In the genomic region with DNA sequence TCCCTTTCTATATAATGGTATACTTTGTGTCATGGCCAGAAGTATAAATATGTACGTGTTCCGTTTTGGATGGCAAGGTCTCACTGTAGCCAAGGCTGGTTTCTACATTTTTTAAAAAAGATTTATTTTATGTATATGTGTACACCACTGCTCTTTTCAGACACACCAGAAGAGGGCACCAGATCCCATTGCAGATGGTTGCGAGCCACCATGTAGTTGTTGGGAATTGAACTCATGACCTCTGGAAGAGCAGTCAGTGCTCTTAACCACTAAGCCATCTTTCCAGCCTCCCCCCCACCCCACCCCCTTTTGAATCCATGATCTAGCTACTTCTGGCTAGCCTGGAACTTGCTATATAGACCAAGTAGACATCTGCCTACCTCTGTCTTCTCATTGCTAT, we compare ENCODE assay signal across 14 mouse cellular contexts. TPM values are rescaled to one million over a fixed set of nuclear protein-coding genes. Genes with fewer than 3 reads are reported as not detected.
DNase-seq lines count a peak whose midpoint lies in the region; ATAC-seq and TF ChIP-seq lines count a peak whose summit lies in the region.
"Had no signal": no experiment of that assay in that cellular context is flagged by ENCODE, and none has a peak within 500 bp of the region (broad histone marks: within the 10 kb centered on the region; RNA-seq: fewer than 3 reads in every experiment).

No protein-coding gene starts in this region.

- no peak overlapping the region for H3K4me2 ChIP-seq in hindbrain, postnatal 0 days (ENCODE audit: low read depth, low read length)
- H3K4me2 ChIP-seq in hindbrain, embryonic 16.5 days (ENCODE audit: low read length): no peak overlapping the region
- H3K4me2 ChIP-seq in lung, embryonic 14.5 days: no peak overlapping the region

- H3K9ac ChIP-seq in hindbrain, postnatal 0 days (replicated peaks; ENCODE audit: low read length): no peak overlapping the region
- H3K9ac ChIP-seq in hindbrain, embryonic 16.5 days (ENCODE audit: low read depth, low read length): no peak overlapping the region
- no peak overlapping the region for H3K9ac ChIP-seq in lung, embryonic 14.5 days
- H3K9ac ChIP-seq: hindbrain, embryonic 13.5 days had no signal

- DNase-seq in hindbrain, postnatal 0 days (ENCODE audit: low spot score): no peak
- DNase-seq in lung, embryonic 14.5 days: peak; percentile 13
- DNase-seq in lung, postnatal 4 days: no peak
- peak; percentile 24 to 27 for DNase-seq in B cell, adult 2 months
- DNase-seq in right cerebral cortex, postnatal 14 days: no peak
- DNase-seq: cerebellum, adult 18-20 months; gastrocnemius, postnatal 36 days; kidney, adult 9 months; thymus, postnatal 4 days had no signal

- H3K4me1 ChIP-seq in hindbrain, postnatal 0 days (ENCODE audit: insufficient read depth, low read length): no peaks in the 10 kb centered on the region
- H3K4me1 ChIP-seq in hindbrain, embryonic 16.5 days (ENCODE audit: control insufficient read depth, insufficient read depth, low read depth, low read length): peaks cover 18% of the 10 kb centered on the region
- peaks cover 4% of the 10 kb centered on the region; the same call in 1 of the 2 replicates for H3K4me1 ChIP-seq in lung, embryonic 14.5 days (ENCODE audit: insufficient read depth)
- no peaks in the 10 kb centered on the region; the same call in 1 of the 2 replicates for H3K4me1 ChIP-seq in bone marrow, adult 2 months (ENCODE audit: control insufficient read depth, insufficient read depth, low read length)

- no peak for ATAC-seq in hindbrain, postnatal 0 days
- ATAC-seq in hindbrain, embryonic 16.5 days: no peak
- no peak for ATAC-seq in lung, embryonic 14.5 days (ENCODE audit: insufficient read depth)
- ATAC-seq: CD4-positive, CD25-positive, alpha-beta regulatory T cell, adult 4 months; forebrain, embryonic 14.5 days had no signal

- peak; percentile 26 for TF ChIP-seq CTCF in hindbrain, postnatal 0 days (IDR thresholded peaks at IDR 0.05; ENCODE audit: low read depth)
- TF ChIP-seq CTCF in lung, embryonic 14.5 days (IDR thresholded peaks at IDR 0.05; ENCODE audit: low read depth): no peak; the same call in 1 of the 2 replicates
- TF ChIP-seq CTCF in bone marrow, adult 2 months (IDR thresholded peaks at IDR 0.05; ENCODE audit: control insufficient read depth, insufficient read depth, low read length): peak; percentile 15; the same call in 1 of the 2 replicates

- no peaks in the 10 kb centered on the region for H3K9me3 ChIP-seq in hindbrain, postnatal 0 days (ENCODE audit: low read length)
- H3K9me3 ChIP-seq in hindbrain, embryonic 16.5 days (ENCODE audit: control insufficient read depth, low read length): no peaks in the 10 kb centered on the region
- no peaks in the 10 kb centered on the region for H3K9me3 ChIP-seq in lung, embryonic 14.5 days (ENCODE audit: low read depth, low read length)
- H3K9me3 ChIP-seq: hindbrain, embryonic 13.5 days had no signal

- no peaks in the 10 kb centered on the region for H3K27me3 ChIP-seq in hindbrain, postnatal 0 days (ENCODE audit: insufficient read depth, low read length)
- H3K27me3 ChIP-seq in hindbrain, embryonic 16.5 days (replicated peaks; ENCODE audit: control insufficient read depth, insufficient read depth, low read length): no peaks in the 10 kb centered on the region
- H3K27me3 ChIP-seq in lung, embryonic 14.5 days (ENCODE audit: insufficient read depth, low read length): no peaks in the 10 kb centered on the region
- H3K27me3 ChIP-seq: hindbrain, embryonic 13.5 days had no signal

- TF ChIP-seq POLR2A in bone marrow, adult 2 months (IDR thresholded peaks at IDR 0.05; ENCODE audit: borderline replicate concordance, control insufficient read depth, low read depth, low read length): no peak

- H3K36me3 ChIP-seq in hindbrain, postnatal 0 days (ENCODE audit: insufficient read depth, low read length): peaks cover 24% of the 10 kb centered on the region
- H3K36me3 ChIP-seq in hindbrain, embryonic 16.5 days (ENCODE audit: control insufficient read depth, insufficient read depth, low read length): peaks cover 14% of the 10 kb centered on the region
- H3K36me3 ChIP-seq in lung, embryonic 14.5 days (ENCODE audit: insufficient read depth): peaks cover 43% of the 10 kb centered on the region

- H3K27ac ChIP-seq in hindbrain, postnatal 0 days: no peak overlapping the region
- H3K27ac ChIP-seq in hindbrain, embryonic 16.5 days (ENCODE audit: low read depth, low read length): no peak overlapping the region
- H3K27ac ChIP-seq in lung, embryonic 14.5 days (ENCODE audit: low read depth): no peak overlapping the region
- no peak overlapping the region for H3K27ac ChIP-seq in bone marrow, adult 2 months (ENCODE audit: control insufficient read depth, insufficient read depth, low read depth, low read length, poor library complexity)
- H3K27ac ChIP-seq: hindbrain, embryonic 13.5 days had no signal

- 94% methylated on average over 3 of the region's 3 CpGs for WGBS in hindbrain, postnatal 0 days
- WGBS in hindbrain, embryonic 16.5 days: 95% methylated on average over 3 of the region's 3 CpGs
- 94% methylated on average over 3 of the region's 3 CpGs for WGBS in lung, embryonic 14.5 days
- 92% methylated on average over 3 of the region's 3 CpGs for whole genome bisulfite sequencing in bone marrow, adult 2 months

- H3K4me3 ChIP-seq in hindbrain, postnatal 0 days (ENCODE audit: low read length): no peak overlapping the region
- no peak overlapping the region for H3K4me3 ChIP-seq in hindbrain, embryonic 16.5 days (ENCODE audit: low read length)
- H3K4me3 ChIP-seq in lung, embryonic 14.5 days (ENCODE audit: low read depth, low read length): no peak overlapping the region
- H3K4me3 ChIP-seq in bone marrow, adult 2 months (replicated peaks; ENCODE audit: control insufficient read depth, low read depth, low read length): no peak overlapping the region
- H3K4me3 ChIP-seq: hindbrain, embryonic 13.5 days had no signal

RNA-seq across cellular contexts. Expression of gene Mdc1, which starts 2.2 kb away (rescaled TPM):
- 14.7 and 26.7 TPM in 2 replicates for total RNA-seq in hindbrain, postnatal 0 days (2014; rRNA removed)
- polyA plus RNA-seq in hindbrain, postnatal 0 days (2015; fragmentation: Nextera tagmentation; extraction: Ambion mirVana): 3.9 and 4.1 TPM in 2 replicates
- polyA plus RNA-seq in hindbrain, embryonic 16.5 days (2015; fragmentation: Nextera tagmentation; extraction: Ambion mirVana): 9.3 and 11.2 TPM in 2 replicates
- polyA plus RNA-seq in lung, embryonic 14.5 days (2014; fragmentation: Nextera tagmentation; extraction: Ambion mirVana): 19.5 and 21.6 TPM in 2 replicates
- polyA plus RNA-seq in bone marrow, adult 2 months (2011; ENCODE audit: insufficient read depth, insufficient read length, low replicate concordance, missing spikeins): 17.2 and 24.2 TPM in 2 replicates

RNA-seq across cellular contexts. Expression of gene Tubb5, which starts 5.4 kb away (rescaled TPM):
- total RNA-seq in hindbrain, postnatal 0 days (2014; rRNA removed): 3,311 and 3,326 TPM in 2 replicates
- 1,502 and 1,606 TPM in 2 replicates for polyA plus RNA-seq in hindbrain, postnatal 0 days (2015; fragmentation: Nextera tagmentation; extraction: Ambion mirVana)
- polyA plus RNA-seq in hindbrain, embryonic 16.5 days (2015; fragmentation: Nextera tagmentation; extraction: Ambion mirVana): 1,705 and 1,762 TPM in 2 replicates
- polyA plus RNA-seq in lung, embryonic 14.5 days (2014; fragmentation: Nextera tagmentation; extraction: Ambion mirVana): 1,155 and 1,206 TPM in 2 replicates
- 380 and 447 TPM in 2 replicates for polyA plus RNA-seq in bone marrow, adult 2 months (2011; ENCODE audit: insufficient read depth, insufficient read length, low replicate concordance, missing spikeins)

RNA-seq across cellular contexts. Expression of gene Nrm, which starts 17.6 kb away (rescaled TPM):
- 14.7 and 27.2 TPM in 2 replicates for total RNA-seq in hindbrain, postnatal 0 days (2014; rRNA removed)
- polyA plus RNA-seq in hindbrain, postnatal 0 days (2015; fragmentation: Nextera tagmentation; extraction: Ambion mirVana): 24.6 and 25.7 TPM in 2 replicates
- polyA plus RNA-seq in hindbrain, embryonic 16.5 days (2015; fragmentation: Nextera tagmentation; extraction: Ambion mirVana): 20.8 and 22.3 TPM in 2 replicates
- 69.2 and 72.0 TPM in 2 replicates for polyA plus RNA-seq in lung, embryonic 14.5 days (2014; fragmentation: Nextera tagmentation; extraction: Ambion mirVana)
- 16.0 and 22.4 TPM in 2 replicates for polyA plus RNA-seq in bone marrow, adult 2 months (2011; ENCODE audit: insufficient read depth, insufficient read length, low replicate concordance, missing spikeins)

RNA-seq across cellular contexts. Expression of gene Flot1, which starts 20.5 kb away (rescaled TPM):
- 94.1 and 142 TPM in 2 replicates for total RNA-seq in hindbrain, postnatal 0 days (2014; rRNA removed)
- 162 TPM in 2 replicates for polyA plus RNA-seq in hindbrain, postnatal 0 days (2015; fragmentation: Nextera tagmentation; extraction: Ambion mirVana)
- 131 and 150 TPM in 2 replicates for polyA plus RNA-seq in hindbrain, embryonic 16.5 days (2015; fragmentation: Nextera tagmentation; extraction: Ambion mirVana)
- polyA plus RNA-seq in lung, embryonic 14.5 days (2014; fragmentation: Nextera tagmentation; extraction: Ambion mirVana): 30.9 and 32.5 TPM in 2 replicates
- 41.7 and 90.0 TPM in 2 replicates for polyA plus RNA-seq in bone marrow, adult 2 months (2011; ENCODE audit: insufficient read depth, insufficient read length, low replicate concordance, missing spikeins)

RNA-seq across cellular contexts. Expression of gene Ppp1r18, which starts 21.9 kb away (rescaled TPM):
- total RNA-seq in hindbrain, postnatal 0 days (2014; rRNA removed): 32.0 and 34.3 TPM in 2 replicates
- 18.4 and 19.3 TPM in 2 replicates for polyA plus RNA-seq in hindbrain, postnatal 0 days (2015; fragmentation: Nextera tagmentation; extraction: Ambion mirVana)
- polyA plus RNA-seq in hindbrain, embryonic 16.5 days (2015; fragmentation: Nextera tagmentation; extraction: Ambion mirVana): 18.9 and 24.4 TPM in 2 replicates
- 24.0 and 24.7 TPM in 2 replicates for polyA plus RNA-seq in lung, embryonic 14.5 days (2014; fragmentation: Nextera tagmentation; extraction: Ambion mirVana)
- polyA plus RNA-seq in bone marrow, adult 2 months (2011; ENCODE audit: insufficient read depth, insufficient read length, low replicate concordance, missing spikeins): 35.8 and 78.4 TPM in 2 replicates

Comparison
In these comparisons a context has a peak if more than half of its experiments do, and no peak if none do; other contexts are left out.
1. DNase-seq: peak in lung, embryonic 14.5 days (single experiment) and B cell, adult 2 months (2 of 2); none in hindbrain, postnatal 0 days (single experiment), lung, postnatal 4 days (0 of 2) and right cerebral cortex, postnatal 14 days (single experiment).